Mouse (Mus musculus) intestine, embryonic 14.5 days (tissue): ENCODE data around the gene Cd1d1. TPM values are rescaled to one million over a fixed set of nuclear protein-coding genes. Genes with fewer than 3 reads are reported as not detected.

Experiments
- ATAC-seq: fragments of 200-750 bp; cut with Nextera tagmentation; replicated peaks from 2 replicates; pipeline ENCODE4 v1.8.0; 2017; ENCODE audit warnings: low read depth, moderate number of reproducible peaks, moderate TSS enrichment, moderate library complexity; ENCODE audit not compliant: low FRiP score, low TSS enrichment
- DNase-seq: peaks from one replicate; pipeline ENCODE4 v3.0.0-alpha.2; 2018; ENCODE audit warnings: low spot score
- H3K27ac ChIP-seq: fragments of 300-500 bp; sonication (generic); 2 replicates; pipeline ENCODE4 v1.5.1; 2014; ENCODE audit warnings: low read depth, mild to moderate bottlenecking, control low read depth
- H3K27me3 ChIP-seq: fragments of 300-500 bp; sonication (generic); replicated peaks from 2 replicates; pipeline ENCODE4 v1.6.1; 2014; ENCODE audit warnings: low read length, control low read depth; ENCODE audit not compliant: control insufficient read depth, insufficient read depth
- H3K36me3 ChIP-seq: fragments of 300-500 bp; sonication (generic); 2 replicates; pipeline ENCODE4 v1.6.1; 2014; ENCODE audit warnings: low read length, control low read depth; ENCODE audit not compliant: control insufficient read depth, insufficient read depth
- H3K4me1 ChIP-seq: fragments of 300-500 bp; sonication (generic); replicated peaks from 2 replicates; pipeline ENCODE4 v1.6.1; 2014; ENCODE audit warnings: low read length, control low read depth, mixed read lengths; ENCODE audit not compliant: control insufficient read depth, insufficient read depth
- H3K4me2 ChIP-seq: fragments of 300-500 bp; sonication (generic); 2 replicates; pipeline ENCODE4 v1.6.1; 2014; ENCODE audit warnings: low read length
- H3K4me3 ChIP-seq: fragments of 300-500 bp; sonication (generic); 2 replicates; pipeline ENCODE4 v1.5.1; 2014; ENCODE audit warnings: low read depth, low read length, control low read depth, mixed read lengths
- H3K9ac ChIP-seq: fragments of 300-500 bp; sonication (generic); 2 replicates; pipeline ENCODE4 v1.6.1; 2014; ENCODE audit warnings: mild to moderate bottlenecking, low read length
- H3K9me3 ChIP-seq: fragments of 300-500 bp; sonication (generic); 2 replicates; pipeline ENCODE4 v1.6.1; 2016; ENCODE audit warnings: low read length, control low read depth; ENCODE audit not compliant: control insufficient read depth
- WGBS: fragments of 180-500 bp; shearing (Covaris S2); extraction: QIAGEN DNeasy Blood & Tissue Kit; methylation state at CpG from one replicate; pipeline ENCODE4 v1.1.7; 2014; 5-methylcytosine and 5-hydroxymethylcytosine counted together
- polyA plus RNA-seq: library from polyadenylated mRNA; unstranded; fragments of >200 nt; fragmentation: Nextera tagmentation; extraction: Ambion mirVana; gene quantifications from 2 replicates; pipeline ENCODE4 v1.2.1, GENCODE M21; 2014

Gene Cd1d1
- polyA plus RNA-seq, 1 experiment from 2014 or later: 40.8 TPM

GRCm38 (mm10) chr3:86954521-86954920 lies 44.7 kb downstream of the Cd1d1 start:
- Histone ChIP-seq H3K4me3 (no peak overlapping the region), H3K27ac (no peak overlapping the region), H3K9me3 (0 out of 2 replicates have a peak, but pooled peaks cover 3% of the 10 kb centered on the region), H3K27me3 (no peaks in the 10 kb centered on the region), H3K4me2 (no peak overlapping the region), H3K36me3 (no peaks in the 10 kb centered on the region), H3K9ac (no peak overlapping the region), H3K4me1 (no peaks in the 10 kb centered on the region)
- DNase-seq (no peak), ATAC-seq (no peak)
- 38% methylated on average over 1 of the region's 1 CpGs for WGBS

- Histone ChIP-seq H3K4me3 (no peak overlapping the region), H3K4me1 (no peaks in the 10 kb centered on the region), H3K27ac (no peak overlapping the region), H3K9me3 (0 out of 2 replicates have a peak, but pooled peaks cover 3% of the 10 kb centered on the region), H3K36me3 (no peaks in the 10 kb centered on the region), H3K4me2 (no peak overlapping the region), H3K27me3 (no peaks in the 10 kb centered on the region), H3K9ac (no peak overlapping the region)
- WGBS: 88% methylated on average over 4 of the region's 4 CpGs
- DNase-seq (no peak), ATAC-seq (no peak)
These were observed 45.4 kb downstream of the Cd1d1 start for GRCm38 (mm10) chr3:86953819-86954218.

- Histone ChIP-seq H3K4me3 (no peak overlapping the region), H3K4me2 (no peak overlapping the region), H3K4me1 (no peaks in the 10 kb centered on the region), H3K27me3 (no peaks in the 10 kb centered on the region), H3K36me3 (no peaks in the 10 kb centered on the region), H3K27ac (no peak overlapping the region), H3K9ac (no peak overlapping the region), H3K9me3 (0 out of 2 replicates have a peak, but pooled peaks cover 3% of the 10 kb centered on the region)
- ATAC-seq: no peak
- 40% methylated on average over 2 of the region's 2 CpGs for WGBS
- DNase-seq: no peak
These were observed 48.6 kb downstream of the Cd1d1 start for GRCm38 (mm10) chr3:86950652-86951051.

Other genes with a start within 250 kb of the Cd1d1 start
- 9.1 and 10.2 TPM in 2 replicates for gene Dclk2, start 78.6 kb downstream of the Cd1d1 start, polyA plus RNA-seq
- gene Kirrel, start 175.3 kb upstream of the Cd1d1 start, polyA plus RNA-seq: 10.1 and 10.8 TPM in 2 replicates